Mouse (Mus musculus) heart, embryonic 16.5 days (tissue): ENCODE measurements at regions not wholly inside any gene's neighbourhood (a gene's known extent, or its start where the extent isn't known, plus 50 kb on each side); places are given as distances from the start of the nearest gene placed in this dataset.
A peak's percentile ranks its signal among the peaks of the same experiment; 100 is the strongest.

Source experiments
- ATAC-seq: fragments of 200-750 bp; cut with Nextera tagmentation; replicated peaks from 2 replicates; pipeline ENCODE4 v1.8.0; 2017; ENCODE audit warnings: moderate number of reproducible peaks; ENCODE audit not compliant: insufficient read depth, low FRiP score; ENCODE audit errors: extremely low read depth
- H3K27ac ChIP-seq: fragments of 300-500 bp; sonication (generic); 2 replicates; pipeline ENCODE4 v1.5.1; 2014; ENCODE audit warnings: mild to moderate bottlenecking, low read length, control low read depth, moderate library complexity
- H3K27me3 ChIP-seq: fragments of 300-500 bp; sonication (generic); 2 replicates; pipeline ENCODE4 v1.6.1; 2014; ENCODE audit warnings: low read length, mixed read lengths; ENCODE audit not compliant: control insufficient read depth, insufficient read depth
- H3K36me3 ChIP-seq: fragments of 300-500 bp; sonication (generic); 2 replicates; pipeline ENCODE4 v1.6.1; 2014; ENCODE audit not compliant: control insufficient read depth, insufficient read depth
- H3K4me1 ChIP-seq: fragments of 300-500 bp; sonication (generic); 2 replicates; pipeline ENCODE4 v1.6.1; 2014; ENCODE audit warnings: low read length, mixed read lengths; ENCODE audit not compliant: control insufficient read depth, insufficient read depth
- H3K4me2 ChIP-seq: fragments of 300-500 bp; sonication (generic); 2 replicates; pipeline ENCODE4 v1.6.1; 2014; ENCODE audit warnings: low read depth, mild to moderate bottlenecking, control low read depth, low read length
- H3K4me3 ChIP-seq: fragments of 300-500 bp; sonication (generic); 2 replicates; pipeline ENCODE4 v1.5.1; 2014; ENCODE audit warnings: mild to moderate bottlenecking, control low read depth, low read length
- H3K9ac ChIP-seq: fragments of 300-500 bp; sonication (generic); 2 replicates; pipeline ENCODE4 v1.6.1; 2014; ENCODE audit warnings: low read length, control low read depth
- H3K9me3 ChIP-seq: fragments of 300-500 bp; sonication (generic); replicated peaks from 2 replicates; pipeline ENCODE4 v1.6.1; 2016; ENCODE audit warnings: low read length; ENCODE audit not compliant: control insufficient read depth
- WGBS: fragments of 180-500 bp; shearing (Covaris S2); extraction: QIAGEN DNeasy Blood & Tissue Kit; methylation state at CpG from one replicate; pipeline ENCODE4 v1.1.7; 2014; 5-methylcytosine and 5-hydroxymethylcytosine counted together

- no peaks in the 10 kb centered on the region for H3K9me3 ChIP-seq
- no peak for ATAC-seq
- WGBS, result 75% methylated on average over 10 of the region's 10 CpGs
- no peak overlapping the region for H3K27ac ChIP-seq
- no peak overlapping the region for H3K4me3 ChIP-seq
- no peaks in the 10 kb centered on the region for H3K4me1 ChIP-seq
- H3K27me3 ChIP-seq, result no peaks in the 10 kb centered on the region; the same call in 1 of the 2 replicates
- H3K36me3 ChIP-seq, result no peaks in the 10 kb centered on the region
- no peak overlapping the region for H3K9ac ChIP-seq
- no peak overlapping the region for H3K4me2 ChIP-seq
These were observed 304.6 kb downstream of the 3100002H09Rik start for GRCm38 (mm10) chr4:124305871-124306555.

DNA sequence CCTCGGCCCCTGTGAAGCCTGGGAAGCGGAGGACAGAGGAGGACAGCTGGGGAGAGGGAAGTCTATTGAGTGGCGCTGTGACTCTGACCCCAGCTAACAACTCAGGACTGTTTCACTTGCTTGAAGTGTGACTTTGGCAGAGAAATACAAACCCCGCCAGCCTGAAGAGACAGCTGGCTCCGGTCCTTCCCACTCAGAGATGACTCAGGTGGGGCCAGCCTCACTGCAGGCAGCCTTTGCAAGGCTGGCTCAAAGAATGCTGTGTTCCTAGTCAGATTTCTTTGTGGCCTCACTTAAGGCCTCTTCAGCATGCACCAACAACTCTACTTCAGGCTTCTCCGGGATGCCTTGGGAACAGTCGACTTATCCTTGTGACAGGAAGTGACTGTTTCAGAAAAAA lies 307.7 kb downstream of the 3100002H09Rik start:
- Histone ChIP-seq H3K27ac (no peak overlapping the region), H3K4me2 (no peak overlapping the region), H3K9me3 (no peaks in the 10 kb centered on the region), H3K4me1 (no peaks in the 10 kb centered on the region), H3K9ac (no peak overlapping the region), H3K4me3 (no peak overlapping the region), H3K27me3 (no peaks in the 10 kb centered on the region; the same call in 1 of the 2 replicates), H3K36me3 (no peaks in the 10 kb centered on the region)
- ATAC-seq, result no peak
- 61% methylated on average over 7 of the region's 7 CpGs for whole genome bisulfite sequencing

GRCm38 (mm10) chr4:124298667-124299437 lies 311.8 kb downstream of the 3100002H09Rik start:
- no peaks in the 10 kb centered on the region for H3K9me3 ChIP-seq
- H3K4me2 ChIP-seq, result no peak overlapping the region
- no peaks in the 10 kb centered on the region; the same call in 1 of the 2 replicates for H3K27me3 ChIP-seq
- H3K36me3 ChIP-seq, result no peaks in the 10 kb centered on the region
- H3K9ac ChIP-seq, result no peak overlapping the region
- no peak for ATAC-seq
- no peak overlapping the region for H3K27ac ChIP-seq
- no peaks in the 10 kb centered on the region for H3K4me1 ChIP-seq
- no peak overlapping the region for H3K4me3 ChIP-seq
- 75% methylated on average over 10 of the region's 10 CpGs for WGBS

GRCm38 (mm10) chr4:124292254-124292653 lies 318.3 kb downstream of the 3100002H09Rik start:
- H3K36me3 ChIP-seq, result no peaks in the 10 kb centered on the region
- no peak overlapping the region for H3K9ac ChIP-seq
- no peak for ATAC-seq
- no peaks in the 10 kb centered on the region for H3K9me3 ChIP-seq
- H3K4me2 ChIP-seq, result no peak overlapping the region
- no peaks in the 10 kb centered on the region for H3K4me1 ChIP-seq
- 40% methylated on average over 17 of the region's 17 CpGs for whole genome bisulfite sequencing
- no peak overlapping the region for H3K4me3 ChIP-seq
- H3K27ac ChIP-seq, result no peak overlapping the region
- H3K27me3 ChIP-seq, result no peaks in the 10 kb centered on the region

GRCm38 (mm10) chr4:124291767-124292166 lies 318.8 kb downstream of the 3100002H09Rik start:
- Histone ChIP-seq H3K9me3 (no peaks in the 10 kb centered on the region), H3K36me3 (no peaks in the 10 kb centered on the region), H3K4me1 (no peaks in the 10 kb centered on the region), H3K4me2 (no peak overlapping the region), H3K9ac (no peak overlapping the region), H3K4me3 (no peak overlapping the region), H3K27me3 (no peaks in the 10 kb centered on the region), H3K27ac (no peak overlapping the region)
- WGBS, result 62% methylated on average over 8 of the region's 8 CpGs
- ATAC-seq, result no peak

- Histone ChIP-seq H3K27me3 (no peaks in the 10 kb centered on the region), H3K27ac (no peak overlapping the region), H3K4me1 (no peaks in the 10 kb centered on the region), H3K9ac (no peak overlapping the region), H3K9me3 (no peaks in the 10 kb centered on the region), H3K4me2 (no peak overlapping the region), H3K4me3 (no peak overlapping the region), H3K36me3 (no peaks in the 10 kb centered on the region)
- WGBS, result 70% methylated on average over 6 of the region's 6 CpGs
- ATAC-seq, result no peak
These were observed 323.1 kb downstream of the 3100002H09Rik start for GRCm38 (mm10) chr4:124287471-124287870.

- H3K4me1 ChIP-seq, result peaks cover 13% of the 10 kb centered on the region
These were observed 331.9 kb downstream of the 3100002H09Rik start for GRCm38 (mm10) chr4:124278681-124279080.

GRCm38 (mm10) chr4:124277456-124278181 lies 333.0 kb downstream of the 3100002H09Rik start:
- WGBS, result under 1% methylated on average over 43 of the region's 43 CpGs
- Histone ChIP-seq H3K27ac (no peak overlapping the region), H3K4me1 (peaks cover 13% of the 10 kb centered on the region), H3K36me3 (no peaks in the 10 kb centered on the region), H3K27me3 (peaks cover 17% of the 10 kb centered on the region; the same call in 1 of the 2 replicates), H3K4me3 (peak overlapping the region; percentile 53), H3K9me3 (no peaks in the 10 kb centered on the region), H3K9ac (peak overlapping the region; percentile 66), H3K4me2 (peak overlapping the region; percentile 80)
- ATAC-seq, result no peak

More at GRCm38 (mm10) chr4:124278681-124279080, 331.9 kb downstream of the 3100002H09Rik start:
- WGBS, result 7% methylated on average over 10 of the region's 10 CpGs
- Histone ChIP-seq H3K4me3 (no peak overlapping the region; the same call in 1 of the 2 replicates), H3K36me3 (no peaks in the 10 kb centered on the region), H3K27ac (no peak overlapping the region), H3K9ac (no peak overlapping the region), H3K9me3 (no peaks in the 10 kb centered on the region), H3K4me2 (peak overlapping the region; percentile 31), H3K27me3 (peaks cover 17% of the 10 kb centered on the region; the same call in 1 of the 2 replicates)
- no peak for ATAC-seq
